Mouse (Mus musculus) kidney, adult 2 months (tissue): Measurements from ENCODE around the gene Tldc2. TPM values are rescaled to one million over a fixed set of nuclear protein-coding genes. Genes with fewer than 3 reads are reported as not detected.

Experiments used
- DNase-seq: peaks from one replicate; pipeline ENCODE4 v3.0.0; 2021
- H3K27ac ChIP-seq: fragments of 200-500 bp; 2 replicates; pipeline ENCODE4 v1.5.1; 2012; ENCODE audit warnings: low read depth, low read length, control low read depth, inconsistent platforms; ENCODE audit not compliant: insufficient read depth
- H3K27me3 ChIP-seq: fragments of 200-500 bp; replicated peaks from 2 replicates; pipeline ENCODE4 v1.6.1; 2012; ENCODE audit warnings: mild to moderate bottlenecking, moderate library complexity, low read length, inconsistent platforms; ENCODE audit not compliant: control insufficient read depth, insufficient read depth
- H3K36me3 ChIP-seq: fragments of 200-500 bp; 2 replicates; pipeline ENCODE4 v1.6.1; 2012; ENCODE audit warnings: mild to moderate bottlenecking, moderate library complexity, low read length, inconsistent platforms; ENCODE audit not compliant: control insufficient read depth, insufficient read depth
- H3K4me1 ChIP-seq: fragments of 200-500 bp; 2 replicates; pipeline ENCODE4 v1.6.1; 2011; ENCODE audit warnings: low read length; ENCODE audit not compliant: control insufficient read depth, insufficient read depth
- H3K4me3 ChIP-seq: fragments of 200-500 bp; 2 replicates; pipeline ENCODE4 v1.5.1; 2011; ENCODE audit warnings: mild to moderate bottlenecking, low read depth, low read length, control low read depth; ENCODE audit not compliant: insufficient read depth
- CTCF ChIP-seq: fragments of 200-500 bp; conservative IDR thresholded peaks from 2 replicates; pipeline ENCODE4 v1.5.1; 2011; ENCODE audit warnings: low read depth, mild to moderate bottlenecking, control low read depth, low read length, moderate library complexity, mixed read lengths; ENCODE audit not compliant: insufficient read depth, insufficient read length
- POLR2A ChIP-seq: fragments of 200-500 bp; IDR thresholded peaks from one replicate; pipeline ENCODE4 v1.6.1; 2011; ENCODE audit warnings: low read depth, low read length, control low read depth
- WGBS: fragments of 180-500 bp; shearing (Covaris S2); methylation state at CpG from one replicate; pipeline ENCODE4 v1.1.7; 2018; 5-methylcytosine and 5-hydroxymethylcytosine counted together
- polyA plus RNA-seq: library from polyadenylated mRNA; depleted of rRNA; stranded (reverse); fragments of >200 nt; gene quantifications from 2 replicates; pipeline ENCODE4 v1.2.3, GENCODE M21; 2012

Gene Tldc2
- polyA plus RNA-seq, 1 experiment, result 11.3 TPM

- no peaks in the 10 kb centered on the region for H3K27me3 ChIP-seq
- H3K27ac ChIP-seq, result no peak overlapping the region
- peak; percentile 28 for DNase-seq
- H3K4me1 ChIP-seq, result 0 out of 2 replicates have a peak, but pooled peaks cover 2% of the 10 kb centered on the region
- H3K4me3 ChIP-seq, result no peak overlapping the region
- no peak for TF ChIP-seq CTCF
- TF ChIP-seq POLR2A, result no peak
- peaks cover 3% of the 10 kb centered on the region for H3K36me3 ChIP-seq
- WGBS, result 58% methylated on average over 8 of the region's 8 CpGs
Observed at GRCm38 (mm10) chr2:157104454-157104853, 17.6 kb downstream of the Tldc2 start.

GRCm38 (mm10) chr2:157108236-157108635, 21.4 kb downstream of the Tldc2 start:
- no peak for DNase-seq
- Histone ChIP-seq H3K27ac (no peak overlapping the region), H3K4me1 (0 out of 2 replicates have a peak, but pooled peaks cover 2% of the 10 kb centered on the region), H3K4me3 (no peak overlapping the region), H3K36me3 (peaks cover 3% of the 10 kb centered on the region), H3K27me3 (no peaks in the 10 kb centered on the region)
- no peak for TF ChIP-seq CTCF
- 80% methylated on average over 4 of the region's 4 CpGs for WGBS

GRCm38 (mm10) chr2:157116964-157117363, 30.1 kb downstream of the Tldc2 start:
- 0 out of 2 replicates have a peak, but pooled peaks cover 1% of the 10 kb centered on the region for H3K36me3 ChIP-seq
- 20% methylated on average over 3 of the region's 3 CpGs for WGBS

GRCm38 (mm10) chr2:157118556-157118955, 31.7 kb downstream of the Tldc2 start:
- no peak for DNase-seq
- 80% methylated on average over 4 of the region's 4 CpGs for WGBS
- Histone ChIP-seq H3K27me3 (no peaks in the 10 kb centered on the region), H3K4me1 (no peaks in the 10 kb centered on the region), H3K4me3 (no peak overlapping the region), H3K36me3 (0 out of 2 replicates have a peak, but pooled peaks cover 1% of the 10 kb centered on the region), H3K27ac (no peak overlapping the region)
- TF ChIP-seq CTCF (no peak), POLR2A (no peak)

More at GRCm38 (mm10) chr2:157116964-157117363, 30.1 kb downstream of the Tldc2 start:
- DNase-seq, result peak; percentile 23
- no peak overlapping the region for H3K4me3 ChIP-seq
- no peak overlapping the region for H3K27ac ChIP-seq
- no peaks in the 10 kb centered on the region for H3K27me3 ChIP-seq
- H3K4me1 ChIP-seq, result no peaks in the 10 kb centered on the region
- TF ChIP-seq CTCF (peak; percentile 22; the same call in 1 of the 2 replicates), POLR2A (no peak)

- Histone ChIP-seq H3K4me3 (no peak overlapping the region), H3K36me3 (0 out of 2 replicates have a peak, but pooled peaks cover 1% of the 10 kb centered on the region), H3K27me3 (no peaks in the 10 kb centered on the region), H3K4me1 (no peaks in the 10 kb centered on the region), H3K27ac (no peak overlapping the region)
- TF ChIP-seq CTCF, result no peak
- no peak for TF ChIP-seq POLR2A
- WGBS, result 58% methylated on average over 3 of the region's 3 CpGs
- DNase-seq, result no peak
Observed at GRCm38 (mm10) chr2:157119075-157119474, 32.2 kb downstream of the Tldc2 start.

GRCm38 (mm10) chr2:157121766-157122165, 34.9 kb downstream of the Tldc2 start:
- 90% methylated on average over 8 of the region's 8 CpGs for WGBS

GRCm38 (mm10) chr2:157125246-157125645, 38.4 kb downstream of the Tldc2 start:
- no peak for TF ChIP-seq POLR2A
- no peak for TF ChIP-seq CTCF
- Histone ChIP-seq H3K4me3 (no peak overlapping the region), H3K36me3 (no peaks in the 10 kb centered on the region), H3K27me3 (no peaks in the 10 kb centered on the region), H3K4me1 (no peaks in the 10 kb centered on the region), H3K27ac (no peak overlapping the region)
- WGBS, result 88% methylated on average over 3 of the region's 3 CpGs
- DNase-seq, result no peak

More at GRCm38 (mm10) chr2:157121766-157122165, 34.9 kb downstream of the Tldc2 start:
- Histone ChIP-seq H3K27me3 (no peaks in the 10 kb centered on the region), H3K4me1 (no peaks in the 10 kb centered on the region), H3K36me3 (0 out of 2 replicates have a peak, but pooled peaks cover 1% of the 10 kb centered on the region), H3K4me3 (no peak overlapping the region), H3K27ac (no peak overlapping the region)
- DNase-seq, result no peak
- TF ChIP-seq CTCF, result no peak
- no peak for TF ChIP-seq POLR2A

- TF ChIP-seq CTCF (no peak), POLR2A (no peak)
Observed at GRCm38 (mm10) chr2:157127370-157127769, 40.5 kb downstream of the Tldc2 start.

More at GRCm38 (mm10) chr2:157127370-157127769, 40.5 kb downstream of the Tldc2 start:
- no peak overlapping the region for H3K4me3 ChIP-seq
- DNase-seq, result no peak
- WGBS, result 68% methylated on average over 3 of the region's 3 CpGs
- H3K4me1 ChIP-seq, result no peaks in the 10 kb centered on the region
- H3K36me3 ChIP-seq, result no peaks in the 10 kb centered on the region
- no peak overlapping the region for H3K27ac ChIP-seq
- H3K27me3 ChIP-seq, result no peaks in the 10 kb centered on the region
